Mouse (Mus musculus) left cerebral cortex, postnatal 36 days (tissue): ENCODE measurements at regions not wholly inside any gene's neighbourhood (a gene's known extent, or its start where the extent isn't known, plus 50 kb on each side); places are given as distances from the start of the nearest gene placed in this dataset.

Experiments used
- DNase-seq, 2 experiments: peaks; one replicate each; pipeline ENCODE4 v3.0.0; 2021 to 2022; ENCODE audit warnings: low spot score in 2 of 2, mixed read lengths in 1 of 2
- intact Hi-C: fragments of 180-260 bp; cut with DNase I; formaldehyde crosslinking; loops from one replicate; pipeline ENCODE4 v1.15.1; 2025

DNA sequence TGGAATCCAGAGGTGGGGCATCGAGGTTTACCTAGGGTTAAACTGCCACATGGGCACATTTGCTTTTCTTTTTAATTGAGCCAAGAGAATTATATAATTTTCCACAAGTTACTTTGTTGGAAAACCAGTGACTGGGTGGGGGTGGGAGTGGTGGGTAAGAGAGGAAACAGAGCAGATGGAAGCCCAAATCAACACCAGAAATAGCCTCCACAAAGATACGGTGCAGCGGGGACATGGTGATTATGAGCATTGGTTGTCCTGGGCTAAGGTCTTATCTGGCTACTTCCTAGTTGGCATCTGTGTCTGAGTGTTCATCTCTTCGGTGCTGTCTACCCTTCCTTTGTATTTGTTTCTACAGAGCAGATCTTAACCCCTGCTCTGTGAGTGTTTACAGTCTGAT lies 250.1 kb upstream of the Rora start:
- intact Hi-C loops, result no loop called here
- DNase-seq, result peak in 1 of 2 experiments; percentile 6

DNA sequence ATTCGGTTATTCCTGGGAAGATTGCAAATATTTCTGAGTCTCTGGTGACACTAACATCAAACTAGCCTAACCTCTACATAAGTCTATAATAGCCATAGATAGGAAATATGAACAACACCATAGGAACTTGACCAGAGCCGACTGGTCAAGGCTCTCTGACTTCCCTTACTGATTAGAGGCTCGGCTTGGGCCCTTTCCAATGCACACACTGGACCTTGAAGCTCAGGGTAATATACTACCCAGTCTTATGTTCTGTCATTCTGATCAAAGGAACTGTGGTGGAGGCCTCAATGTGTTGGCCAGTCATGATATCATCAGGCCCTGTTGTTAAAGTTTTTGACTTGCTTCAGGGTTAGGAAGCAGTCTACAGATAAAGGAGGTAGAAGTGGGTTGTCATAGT lies 243.8 kb upstream of the Rora start:
- DNase-seq, result no peak

GRCm38 (mm10) chr9:68426286-68426685 lies 227.3 kb upstream of the Rora start:
- no peak for DNase-seq
- intact Hi-C loops, result no loop called here

More for the DNA sequence above, 243.8 kb upstream of the Rora start:
- intact Hi-C loops, result no loop called here

GRCm38 (mm10) chr9:68462755-68463154 lies 190.8 kb upstream of the Rora start:
- intact Hi-C loops, result no loop called here
- no peak for DNase-seq

DNA sequence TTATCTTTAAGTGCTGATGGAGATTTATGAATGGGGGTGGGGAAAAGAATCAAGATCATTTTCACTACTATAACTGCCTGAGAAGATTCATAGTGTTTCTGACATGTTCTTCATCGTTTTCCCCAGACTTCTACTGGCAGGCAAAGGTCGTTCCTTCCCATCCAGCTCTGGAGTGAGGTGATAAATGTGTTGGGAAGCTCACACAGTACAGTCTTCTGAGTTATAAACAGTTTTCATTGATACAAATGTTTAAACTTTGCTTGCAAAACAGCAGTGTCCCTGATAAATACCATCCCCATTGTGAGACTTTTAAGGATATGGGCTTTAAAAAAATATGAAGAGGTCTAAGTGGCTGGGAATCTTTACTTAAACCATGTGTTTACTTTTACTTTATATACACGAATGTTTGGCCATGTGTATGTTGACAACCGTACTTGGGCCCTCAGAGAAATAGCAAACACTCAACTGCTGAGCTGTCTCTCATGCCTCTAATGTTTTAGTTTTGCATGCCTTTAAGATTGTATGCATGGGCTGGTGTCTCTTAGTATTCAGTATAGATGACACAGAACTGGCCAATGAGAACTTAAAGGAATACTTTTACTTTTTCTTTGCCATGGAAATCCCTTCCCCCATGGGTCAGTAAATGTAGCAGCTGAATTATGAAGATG lies 189.8 kb upstream of the Rora start:
- no peak for DNase-seq
- intact Hi-C loops, result no loop called here

DNA sequence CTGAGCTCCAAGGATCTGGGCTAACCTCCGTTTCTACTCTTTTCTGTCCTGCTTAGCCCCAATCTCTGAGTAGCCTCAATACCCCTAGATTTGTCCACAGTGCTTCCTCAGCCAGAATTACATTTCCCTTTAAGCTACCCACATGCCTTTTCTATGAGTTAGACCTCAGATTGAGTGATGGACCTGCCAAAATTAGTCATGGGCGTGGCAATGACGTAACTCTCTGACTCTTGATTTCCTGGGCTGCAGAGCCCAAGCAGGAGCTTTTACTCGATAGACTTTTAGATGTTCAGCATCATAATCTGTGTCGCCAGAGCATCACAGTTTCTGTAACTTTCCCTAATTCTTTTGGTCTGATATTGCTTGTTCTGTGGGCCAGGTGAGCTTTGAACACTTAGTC lies 186.9 kb upstream of the Rora start:
- intact Hi-C loops, result no loop called here
- DNase-seq, result no peak

GRCm38 (mm10) chr9:68476391-68476790 lies 177.2 kb upstream of the Rora start:
- intact Hi-C loops, result no loop called here
- no peak for DNase-seq

- intact Hi-C loops, result no loop called here
- no peak for DNase-seq
These were observed 176.1 kb upstream of the Rora start for GRCm38 (mm10) chr9:68477466-68477865.

GRCm38 (mm10) chr9:68486646-68487045 lies 166.9 kb upstream of the Rora start:
- DNase-seq, result no peak
- intact Hi-C loops, result no loop called here

- intact Hi-C loops, result no loop called here
These were observed 162.4 kb upstream of the Rora start for GRCm38 (mm10) chr9:68491151-68491550.

GRCm38 (mm10) chr9:68521218-68521617 lies 132.4 kb upstream of the Rora start:
- DNase-seq, result peak in 1 of 2 experiments; percentile 8
- intact Hi-C loops, result no loop called here

More at GRCm38 (mm10) chr9:68491151-68491550, 162.4 kb upstream of the Rora start:
- no peak for DNase-seq

- intact Hi-C loops, result no loop called here
- no peak for DNase-seq
These were observed 91.6 kb upstream of the Rora start for GRCm38 (mm10) chr9:68561767-68562552.

DNA sequence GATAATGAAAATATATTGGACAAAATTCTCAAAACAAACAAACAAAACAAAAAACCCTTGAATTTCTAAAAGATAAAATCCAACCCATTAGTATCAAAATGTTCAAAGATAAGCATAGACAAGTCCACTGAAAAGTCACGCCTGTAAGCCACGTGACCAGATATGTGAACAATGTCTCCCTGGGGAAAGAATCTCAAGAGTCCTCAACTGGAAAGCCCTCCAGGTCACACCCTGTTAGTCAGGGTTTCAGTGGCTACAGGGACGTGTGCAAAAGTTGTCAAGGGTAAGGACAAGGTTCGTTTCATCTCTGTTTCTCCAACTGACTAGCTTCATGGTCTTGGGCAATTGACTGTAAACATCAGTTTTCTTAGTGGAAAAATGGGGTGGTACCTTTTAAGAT lies 90.4 kb upstream of the Rora start:
- DNase-seq, result no peak
- intact Hi-C loops, result no loop called here

DNA sequence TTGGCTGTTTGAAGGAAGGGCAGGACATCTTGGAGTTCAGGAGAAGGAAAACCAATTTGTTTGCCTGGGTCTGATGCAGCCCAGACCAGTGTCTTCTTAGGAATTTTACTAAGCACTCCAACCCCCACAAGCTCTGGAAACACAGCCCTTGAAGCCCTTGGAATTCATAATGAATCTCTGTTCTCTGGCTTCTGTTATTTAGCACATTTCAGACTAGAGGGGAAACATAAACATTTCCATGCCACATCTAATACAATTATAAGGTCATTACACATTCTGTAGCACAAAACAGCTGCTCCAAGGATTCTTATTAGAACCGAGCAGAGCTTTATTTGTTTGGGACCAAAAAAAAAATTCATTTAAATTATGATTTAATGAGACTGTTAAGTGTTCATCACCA lies 67.8 kb upstream of the Rora start:
- DNase-seq, result no peak
- intact Hi-C loops, result no loop called here

DNA sequence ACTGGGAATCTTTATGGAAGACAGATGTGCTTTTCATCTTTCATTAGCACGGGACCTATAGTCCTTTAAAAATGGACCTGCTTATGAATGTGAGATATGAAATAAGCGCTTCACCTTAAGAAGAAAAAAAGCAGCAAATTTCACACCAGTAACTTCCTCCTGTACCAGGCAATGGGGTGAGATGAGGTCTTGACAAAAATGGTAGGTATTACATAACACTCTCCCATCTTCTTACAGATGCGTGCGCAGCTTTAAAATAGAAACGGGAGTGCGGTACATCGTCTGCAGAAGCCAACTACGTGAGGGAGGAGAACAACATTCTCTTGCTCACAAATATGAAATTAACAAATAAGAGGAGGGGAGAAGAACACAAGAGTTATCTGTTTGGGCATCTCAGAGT lies 62.6 kb upstream of the Rora start:
- DNase-seq, result no peak
- intact Hi-C loops, result no loop called here

- no peak for DNase-seq
- intact Hi-C loops, result no loop called here
These were observed 60.6 kb upstream of the Rora start for GRCm38 (mm10) chr9:68592976-68593375.

GRCm38 (mm10) chr9:68594586-68594985 lies 59.0 kb upstream of the Rora start:
- no peak for DNase-seq
- intact Hi-C loops, result no loop called here
